Mouse (Mus musculus) heart, postnatal 0 days (tissue): Measurements from ENCODE around the gene Serpinf2. TPM values are rescaled to one million over a fixed set of nuclear protein-coding genes. Genes with fewer than 3 reads are reported as not detected.
A peak's percentile ranks its signal among the peaks of the same experiment; 100 is the strongest.

Source experiments
- ATAC-seq: fragments of 200-750 bp; cut with Nextera tagmentation; 2 replicates; pipeline ENCODE4 v1.8.0; 2017; ENCODE audit warnings: low read depth, moderate number of reproducible peaks, moderate library complexity; ENCODE audit not compliant: insufficient read depth
- DNase-seq: peaks from one replicate; pipeline ENCODE4 v3.0.0-alpha.2; 2016; ENCODE audit warnings: low spot score
- H3K27ac ChIP-seq: fragments of 300-500 bp; sonication (generic); 2 replicates; pipeline ENCODE4 v1.5.1; 2014; ENCODE audit warnings: low read depth, mild to moderate bottlenecking
- H3K27me3 ChIP-seq: fragments of 300-500 bp; sonication (generic); 2 replicates; pipeline ENCODE4 v1.6.1; 2014; ENCODE audit warnings: low read length, mixed read lengths; ENCODE audit not compliant: control insufficient read depth, insufficient read depth
- H3K36me3 ChIP-seq: fragments of 300-500 bp; sonication (generic); replicated peaks from 2 replicates; pipeline ENCODE4 v1.6.1; 2014; ENCODE audit warnings: low read length, mixed read lengths; ENCODE audit not compliant: control insufficient read depth, insufficient read depth
- H3K4me1 ChIP-seq: fragments of 300-500 bp; sonication (generic); 2 replicates; pipeline ENCODE4 v1.6.1; 2014; ENCODE audit warnings: antibody characterized with exemption; ENCODE audit not compliant: control insufficient read depth, insufficient read depth
- H3K4me2 ChIP-seq: fragments of 300-500 bp; sonication (generic); 2 replicates; pipeline ENCODE4 v1.6.1; 2014; ENCODE audit warnings: low read depth, mild to moderate bottlenecking, low read length, moderate library complexity
- H3K4me3 ChIP-seq: fragments of 300-500 bp; sonication (generic); 2 replicates; pipeline ENCODE4 v1.5.1; 2014; ENCODE audit warnings: low read depth, low read length
- H3K9ac ChIP-seq: fragments of 300-500 bp; sonication (generic); replicated peaks from 2 replicates; pipeline ENCODE4 v1.6.1; 2014; ENCODE audit warnings: low read depth, low read length, mixed read lengths
- H3K9me3 ChIP-seq: fragments of 300-500 bp; sonication (generic); replicated peaks from 2 replicates; pipeline ENCODE4 v1.6.1; 2016; ENCODE audit warnings: low read length; ENCODE audit not compliant: control insufficient read depth
- CTCF ChIP-seq: IDR thresholded peaks from 2 replicates; pipeline ENCODE4 v1.5.1; 2016; ENCODE audit warnings: antibody characterized with exemption, control low read depth, low read depth
- EP300 ChIP-seq: IDR thresholded peaks from 2 replicates; pipeline ENCODE4 v1.6.1; 2016; ENCODE audit warnings: antibody characterized with exemption, low read depth
- WGBS: fragments of 180-500 bp; shearing (Covaris S2); extraction: QIAGEN DNeasy Blood & Tissue Kit; methylation state at CpG from one replicate; pipeline ENCODE4 v1.1.7; 2014; 5-methylcytosine and 5-hydroxymethylcytosine counted together
- polyA plus RNA-seq: library from polyadenylated mRNA; unstranded; fragments of >200 nt; fragmentation: Nextera tagmentation; extraction: Ambion mirVana; gene quantifications from 2 replicates; pipeline ENCODE4 v1.2.1, GENCODE M21; 2015
- total RNA-seq: library from RNA; depleted of rRNA; stranded (reverse); fragments of >200 nt; gene quantifications from 2 replicates; pipeline ENCODE4 v1.2.3, GENCODE M21; 2014; ENCODE audit warnings: low replicate concordance

Gene Serpinf2
- total and polyA plus RNA-seq, 2 experiments from 2014 or later = 1.2 TPM; not detected in 1

DNA sequence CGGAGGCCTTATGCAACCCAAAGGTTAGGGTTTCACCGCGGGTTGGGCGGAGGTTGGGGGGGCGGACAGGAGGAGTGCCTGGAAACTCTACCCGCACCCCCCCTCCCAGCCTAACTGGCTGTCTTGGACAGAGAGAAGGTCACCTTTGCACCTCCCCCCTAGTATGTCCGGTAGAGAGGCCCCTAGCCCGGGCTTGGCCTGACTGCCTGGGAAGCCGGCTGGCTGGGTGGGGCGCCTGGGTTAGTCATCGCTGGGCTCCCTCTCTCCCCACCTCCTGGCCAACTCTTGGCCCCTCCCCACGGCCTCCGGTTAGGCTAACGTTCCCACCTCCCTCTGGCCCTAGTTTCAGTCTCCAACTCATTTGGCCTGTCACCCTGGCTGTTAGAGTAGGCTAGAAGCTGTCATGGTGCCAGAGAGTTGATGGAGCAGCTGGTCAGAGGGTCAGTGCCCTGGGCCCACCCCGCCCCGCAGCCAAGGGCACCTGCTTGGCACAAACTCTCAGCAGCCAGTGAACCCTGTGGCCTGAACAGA lies 22.9 kb upstream of the Serpinf2 start:
- WGBS = 1% methylated on average over 16 of the region's 16 CpGs
- DNase-seq = peak; percentile 83
- no peak for TF ChIP-seq CTCF
- TF ChIP-seq EP300 = no peak
- peak overlapping the region; percentile 97 for H3K27ac ChIP-seq
- peak overlapping the region; percentile 65 for H3K4me2 ChIP-seq
- peak overlapping the region; percentile 87 for H3K4me3 ChIP-seq
- no peaks in the 10 kb centered on the region for H3K27me3 ChIP-seq
- peak; percentile 28 for ATAC-seq
- H3K36me3 ChIP-seq = peaks cover 27% of the 10 kb centered on the region
- no peaks in the 10 kb centered on the region for H3K9me3 ChIP-seq
- H3K9ac ChIP-seq = peak overlapping the region; percentile 93
- H3K4me1 ChIP-seq = peaks cover 27% of the 10 kb centered on the region

DNA sequence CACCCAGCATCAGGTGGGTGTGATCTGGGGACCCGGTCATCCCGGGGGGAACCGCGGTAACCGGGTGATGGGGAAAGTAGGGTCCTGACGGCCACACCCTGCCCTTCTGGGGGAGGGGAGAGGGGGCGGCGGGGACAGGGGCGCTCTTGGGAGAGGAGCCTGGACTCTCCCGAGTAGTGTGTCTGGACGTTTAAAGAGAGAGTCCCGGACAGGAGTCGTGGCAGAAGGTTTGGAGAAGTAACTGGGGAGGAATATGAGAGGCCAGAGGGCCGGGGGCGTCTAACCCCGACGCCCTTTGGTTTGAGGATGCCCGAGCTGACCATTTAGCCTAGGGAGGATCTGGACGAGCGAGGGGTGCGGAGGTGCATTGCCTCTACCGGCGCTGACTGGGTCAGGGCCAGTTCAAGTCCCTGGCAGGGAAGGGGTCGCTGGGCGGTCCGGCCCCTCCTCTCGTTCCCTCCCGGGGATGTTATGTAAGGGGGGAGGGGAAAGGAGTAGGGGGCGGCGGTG lies 22.4 kb upstream of the Serpinf2 start:
- ATAC-seq (peak; percentile 1), DNase-seq (no peak)
- Histone ChIP-seq H3K9me3 (no peaks in the 10 kb centered on the region), H3K27ac (peak overlapping the region; percentile 97), H3K4me1 (peaks cover 27% of the 10 kb centered on the region), H3K27me3 (no peaks in the 10 kb centered on the region), H3K4me2 (peak overlapping the region; percentile 65), H3K9ac (peak overlapping the region; percentile 93), H3K4me3 (peak overlapping the region; percentile 87), H3K36me3 (peaks cover 27% of the 10 kb centered on the region)
- TF ChIP-seq CTCF = no peak
- TF ChIP-seq EP300 = no peak
- WGBS = under 1% methylated on average over 30 of the region's 30 CpGs

DNA sequence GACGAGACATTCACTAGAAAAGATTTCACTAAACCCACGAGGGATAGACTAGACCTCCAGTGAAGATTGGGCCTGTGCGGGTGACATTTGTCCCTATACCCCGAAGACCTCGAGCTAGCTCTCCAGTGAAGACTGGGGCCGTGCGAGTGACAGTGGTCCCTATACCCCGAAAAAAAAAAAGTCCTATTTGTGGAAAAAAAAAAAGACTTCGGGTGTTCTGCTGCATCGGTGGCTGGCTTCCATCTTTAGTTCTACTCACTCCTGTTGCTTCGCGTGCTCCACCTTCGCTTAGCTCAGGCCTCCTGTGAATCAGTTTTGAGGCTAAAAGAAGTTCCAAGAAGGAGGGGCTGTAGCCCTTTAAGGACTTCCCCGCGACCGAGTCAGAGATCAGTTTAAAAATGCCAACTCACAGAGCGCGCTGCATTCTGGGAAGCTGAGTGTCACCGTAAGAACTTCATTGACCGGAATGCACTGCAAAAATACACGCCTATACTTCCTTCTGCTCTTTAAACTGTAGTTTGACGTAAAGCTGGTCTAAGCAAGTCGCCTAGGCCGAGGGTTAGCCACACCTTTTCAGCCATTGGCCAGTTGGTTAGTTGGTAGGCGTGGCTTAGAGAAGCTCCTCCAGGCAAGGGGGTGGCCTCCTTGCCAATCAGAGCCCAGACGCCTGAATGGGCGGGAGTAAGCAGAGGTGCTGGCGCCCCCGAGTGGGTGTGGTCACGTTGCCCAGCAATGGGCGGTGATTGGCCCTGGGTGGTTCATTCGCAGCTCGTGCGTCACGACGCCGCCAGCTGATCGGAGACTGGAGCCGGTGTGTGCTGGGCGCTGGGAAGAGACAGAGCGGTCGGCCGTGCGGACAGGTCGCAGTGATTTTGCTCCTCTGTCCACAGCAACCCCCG lies 21.7 kb upstream of the Serpinf2 start, which contains the start of gene Tlcd2:
Tlcd2 (plus strand) TSS at position 872 of the 899 bp plus-strand sequence.
- peak within 1 kb of the TSS; percentile 93 for H3K9ac ChIP-seq
- no peaks in the 10 kb centered on the region for H3K9me3 ChIP-seq
- peaks cover 27% of the 10 kb centered on the region for H3K36me3 ChIP-seq
- peak; percentile 87 for ATAC-seq
- H3K27ac ChIP-seq = peak within 1 kb of the TSS; percentile 97
- under 1% methylated on average over 46 of the region's 46 CpGs for WGBS
- TF ChIP-seq CTCF = no peak
- peak; percentile 44 for TF ChIP-seq EP300
- H3K4me3 ChIP-seq = peak within 1 kb of the TSS; percentile 87
- peak within 1 kb of the TSS; percentile 86 for H3K4me2 ChIP-seq
- peak; percentile 100 for DNase-seq
- peaks cover 27% of the 10 kb centered on the region for H3K4me1 ChIP-seq
- no peaks in the 10 kb centered on the region for H3K27me3 ChIP-seq

DNA sequence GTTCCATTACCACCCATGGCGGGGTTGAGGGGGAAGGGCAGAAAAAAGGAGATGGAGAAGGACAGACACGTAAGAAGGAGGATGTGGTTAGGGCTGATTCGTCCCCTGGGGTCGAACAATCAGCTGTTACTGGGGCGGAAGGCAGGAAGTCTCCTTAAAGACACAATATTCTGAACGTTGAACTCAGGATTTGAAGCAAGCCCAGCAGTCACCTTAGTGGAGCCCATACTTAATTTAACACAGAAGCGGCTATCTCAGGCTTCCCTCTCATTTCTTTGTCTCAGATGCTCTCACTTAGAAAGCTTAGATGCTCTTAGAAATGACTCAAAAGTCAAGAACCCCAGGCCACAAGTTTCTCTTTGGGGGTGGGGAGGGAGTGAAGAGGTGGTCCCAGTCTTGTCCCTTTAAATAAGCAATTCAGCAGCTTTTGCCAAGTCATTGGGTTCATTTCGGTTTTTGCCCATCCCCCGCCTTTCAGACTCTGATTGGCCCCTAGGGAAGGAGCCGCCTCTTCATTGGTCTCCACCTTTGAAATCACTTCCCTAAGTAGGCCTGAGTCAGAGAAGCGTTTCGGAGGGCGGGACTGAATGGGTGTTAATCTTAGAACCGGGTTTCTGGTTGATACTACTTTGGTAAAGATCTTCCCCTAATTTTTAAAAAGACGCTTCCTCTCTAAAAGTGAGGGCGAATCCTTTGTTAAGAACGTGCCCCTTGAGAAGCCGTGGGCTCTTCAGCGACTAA lies 20.9 kb upstream of the Serpinf2 start:
- TF ChIP-seq CTCF (no peak), EP300 (no peak; the same call in 1 of the 2 replicates)
- peak overlapping the region; percentile 97 for H3K27ac ChIP-seq
- ATAC-seq = peak; percentile 21; the same call in 1 of the 2 replicates
- no peaks in the 10 kb centered on the region for H3K9me3 ChIP-seq
- H3K9ac ChIP-seq = peak overlapping the region; percentile 53
- H3K36me3 ChIP-seq = peaks cover 19% of the 10 kb centered on the region
- peak overlapping the region; percentile 86 for H3K4me2 ChIP-seq
- WGBS = 5% methylated on average over 19 of the region's 19 CpGs
- DNase-seq = peak; percentile 98
- peak overlapping the region; percentile 46 for H3K4me3 ChIP-seq
- H3K4me1 ChIP-seq = peaks cover 27% of the 10 kb centered on the region
- no peaks in the 10 kb centered on the region for H3K27me3 ChIP-seq

DNA sequence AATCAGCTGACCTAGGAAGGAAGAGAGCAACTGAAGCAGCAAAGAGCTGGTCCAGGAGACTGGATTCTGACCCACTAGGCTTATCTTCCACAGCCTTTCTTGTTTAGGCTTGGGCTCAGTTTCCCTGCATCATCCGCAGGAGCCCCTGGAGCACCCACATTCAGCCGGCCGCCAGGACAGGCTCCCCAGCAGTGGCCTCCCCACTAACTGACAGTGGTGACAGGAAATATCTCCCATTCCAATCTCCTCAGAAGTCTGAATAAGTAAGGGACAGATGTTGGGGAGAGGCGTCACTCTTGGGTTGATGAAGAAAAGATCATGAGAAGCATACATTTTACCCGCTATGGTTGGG lies 20.3 kb upstream of the Serpinf2 start:
- no peaks in the 10 kb centered on the region for H3K27me3 ChIP-seq
- no peak overlapping the region for H3K4me3 ChIP-seq
- H3K9me3 ChIP-seq = no peaks in the 10 kb centered on the region
- H3K4me1 ChIP-seq = peaks cover 32% of the 10 kb centered on the region
- ATAC-seq = no peak
- H3K27ac ChIP-seq = peak overlapping the region; percentile 97
- H3K9ac ChIP-seq = no peak overlapping the region
- peak overlapping the region; percentile 86 for H3K4me2 ChIP-seq
- no peak for DNase-seq
- no peak for TF ChIP-seq EP300
- no peak for TF ChIP-seq CTCF
- 14% methylated on average over 5 of the region's 5 CpGs for WGBS
- H3K36me3 ChIP-seq = peaks cover 14% of the 10 kb centered on the region
